28 mouse cellular contexts compared by ENCODE assay signal in genomic region chr2:169870503-169870902, GRCm38 (mm10).
DNase-seq lines count a peak whose midpoint lies in the region; ATAC-seq lines count a peak whose summit lies in the region.
"Had no signal": no experiment of that assay in that cellular context is flagged by ENCODE, and none has a peak within 500 bp of the region (broad histone marks: within the 10 kb centered on the region; RNA-seq: fewer than 3 reads in every experiment).

No protein-coding gene starts in this region.

- WGBS in hindbrain, embryonic 12.5 days = 24% methylated on average over 5 of the region's 5 CpGs
- 18% methylated on average over 5 of the region's 5 CpGs for WGBS in hindbrain, embryonic 13.5 days
- 37% methylated on average over 5 of the region's 5 CpGs for WGBS in midbrain, embryonic 12.5 days
- WGBS in midbrain, embryonic 14.5 days = 32% methylated on average over 5 of the region's 5 CpGs
- WGBS in neural tube, embryonic 13.5 days = 24% methylated on average over 5 of the region's 5 CpGs

- no peaks in the 10 kb centered on the region for H3K9me3 ChIP-seq in hindbrain, embryonic 12.5 days (replicated peaks)
- no peaks in the 10 kb centered on the region for H3K9me3 ChIP-seq in hindbrain, embryonic 13.5 days
- H3K9me3 ChIP-seq in midbrain, embryonic 12.5 days = no peaks in the 10 kb centered on the region
- H3K9me3 ChIP-seq in midbrain, embryonic 14.5 days (ENCODE audit: control insufficient read depth, low read length) = no peaks in the 10 kb centered on the region
- H3K9me3 ChIP-seq in neural tube, embryonic 13.5 days = no peaks in the 10 kb centered on the region
- H3K9me3 ChIP-seq: embryonic facial prominence, embryonic 13.5 days; forebrain, embryonic 10.5 days; forebrain, embryonic 15.5 days; heart, embryonic 13.5 days; intestine, embryonic 15.5 days; liver, embryonic 15.5 days; lung, embryonic 15.5 days had no signal

- H3K9ac ChIP-seq in hindbrain, embryonic 12.5 days = no peak overlapping the region
- H3K9ac ChIP-seq in hindbrain, embryonic 13.5 days = no peak overlapping the region
- H3K9ac ChIP-seq in midbrain, embryonic 12.5 days (replicated peaks) = no peak overlapping the region
- no peak overlapping the region for H3K9ac ChIP-seq in midbrain, embryonic 14.5 days (replicated peaks; ENCODE audit: low read length)
- H3K9ac ChIP-seq in neural tube, embryonic 13.5 days = 0 out of 2 replicates have a peak overlapping the region, but pooled peaks have one; percentile 2
- H3K9ac ChIP-seq: embryonic facial prominence, embryonic 13.5 days; forebrain, embryonic 15.5 days; heart, embryonic 13.5 days; intestine, embryonic 15.5 days; liver, embryonic 15.5 days; lung, embryonic 15.5 days had no signal

- peaks cover 7% of the 10 kb centered on the region for H3K4me1 ChIP-seq in hindbrain, embryonic 12.5 days
- H3K4me1 ChIP-seq in hindbrain, embryonic 13.5 days (replicated peaks) = peaks cover 30% of the 10 kb centered on the region
- no peaks in the 10 kb centered on the region for H3K4me1 ChIP-seq in midbrain, embryonic 12.5 days
- no peaks in the 10 kb centered on the region for H3K4me1 ChIP-seq in midbrain, embryonic 14.5 days (ENCODE audit: control insufficient read depth, insufficient read depth, low read length)
- H3K4me1 ChIP-seq in neural tube, embryonic 13.5 days (replicated peaks) = peaks cover 48% of the 10 kb centered on the region
- H3K4me1 ChIP-seq: forebrain, embryonic 15.5 days; intestine, embryonic 15.5 days; liver, embryonic 15.5 days; megakaryocyte, embryonic 14.5 days had no signal

- H3K36me3 ChIP-seq in hindbrain, embryonic 12.5 days = no peaks in the 10 kb centered on the region
- H3K36me3 ChIP-seq in hindbrain, embryonic 13.5 days = no peaks in the 10 kb centered on the region
- no peaks in the 10 kb centered on the region for H3K36me3 ChIP-seq in midbrain, embryonic 12.5 days
- no peaks in the 10 kb centered on the region for H3K36me3 ChIP-seq in midbrain, embryonic 14.5 days (ENCODE audit: control insufficient read depth, insufficient read depth, low read length)
- H3K36me3 ChIP-seq in neural tube, embryonic 13.5 days = no peaks in the 10 kb centered on the region
- H3K36me3 ChIP-seq: embryonic facial prominence, embryonic 13.5 days; forebrain, embryonic 10.5 days; forebrain, embryonic 15.5 days; heart, embryonic 13.5 days; intestine, embryonic 15.5 days; liver, embryonic 15.5 days; lung, embryonic 15.5 days had no signal

- peak; percentile 43; the same call in 1 of the 2 replicates for ATAC-seq in hindbrain, embryonic 12.5 days (ENCODE audit: low FRiP score)
- no peak for ATAC-seq in hindbrain, embryonic 13.5 days (ENCODE audit: low FRiP score)
- 0 out of 2 replicates have a peak, but pooled peaks have one; percentile 4 for ATAC-seq in midbrain, embryonic 12.5 days (ENCODE audit: low FRiP score, low read depth)
- no peak for ATAC-seq in midbrain, embryonic 14.5 days (ENCODE audit: low FRiP score, low TSS enrichment)
- no peak for ATAC-seq in neural tube, embryonic 13.5 days (ENCODE audit: low read depth)
- ATAC-seq: activated CD4-positive, CD25-positive, alpha-beta regulatory T cell, adult 4 months; forebrain, embryonic 15.5 days; hindbrain, embryonic 16.5 days; intestine, embryonic 15.5 days; midbrain, embryonic 16.5 days had no signal

- no peak overlapping the region for H3K27ac ChIP-seq in hindbrain, embryonic 12.5 days
- H3K27ac ChIP-seq in hindbrain, embryonic 13.5 days = no peak overlapping the region
- H3K27ac ChIP-seq in midbrain, embryonic 12.5 days (replicated peaks) = no peak overlapping the region
- no peak overlapping the region for H3K27ac ChIP-seq in midbrain, embryonic 14.5 days (replicated peaks; ENCODE audit: low read depth, low read length)
- peak overlapping the region; percentile 40; the same call in 1 of the 2 replicates for H3K27ac ChIP-seq in neural tube, embryonic 13.5 days (replicated peaks)
- H3K27ac ChIP-seq: embryonic facial prominence, embryonic 13.5 days; forebrain, embryonic 10.5 days; forebrain, embryonic 15.5 days; heart, embryonic 13.5 days; intestine, embryonic 15.5 days; liver, embryonic 15.5 days; lung, embryonic 15.5 days had no signal

- H3K4me3 ChIP-seq in hindbrain, embryonic 12.5 days = no peak overlapping the region
- H3K4me3 ChIP-seq in hindbrain, embryonic 13.5 days = no peak overlapping the region
- no peak overlapping the region for H3K4me3 ChIP-seq in midbrain, embryonic 12.5 days
- no peak overlapping the region for H3K4me3 ChIP-seq in midbrain, embryonic 14.5 days (replicated peaks; ENCODE audit: low read depth, low read length)
- H3K4me3 ChIP-seq in neural tube, embryonic 13.5 days = no peak overlapping the region
- H3K4me3 ChIP-seq: embryonic facial prominence, embryonic 13.5 days; forebrain, embryonic 10.5 days; forebrain, embryonic 15.5 days; heart, embryonic 13.5 days; intestine, embryonic 15.5 days; liver, embryonic 15.5 days; lung, embryonic 15.5 days; megakaryocyte, embryonic 14.5 days had no signal

- peak; percentile 19 for DNase-seq in embryo, embryonic 10 days (ENCODE audit: low spot score)
- no peak for DNase-seq in embryo, embryonic 10.5 days (ENCODE audit: low spot score)
- no peak for DNase-seq in midbrain, embryonic 14.5 days
- DNase-seq: adrenal gland, adult 2 months; adrenal gland, postnatal 36 days; cerebellum, adult 2 months; cerebellum, postnatal 14 days; kidney, adult 9 months; kidney, postnatal 25 days; lung, postnatal 4 days; spleen, adult 18-20 months; thymus, postnatal 14 days had no signal

- H3K4me2 ChIP-seq in hindbrain, embryonic 12.5 days (replicated peaks) = no peak overlapping the region
- H3K4me2 ChIP-seq in hindbrain, embryonic 13.5 days = no peak overlapping the region
- H3K4me2 ChIP-seq in midbrain, embryonic 12.5 days (replicated peaks) = no peak overlapping the region
- H3K4me2 ChIP-seq in midbrain, embryonic 14.5 days (ENCODE audit: low read length) = no peak overlapping the region
- H3K4me2 ChIP-seq in neural tube, embryonic 13.5 days = no peak overlapping the region
- H3K4me2 ChIP-seq: embryonic facial prominence, embryonic 13.5 days; forebrain, embryonic 15.5 days; heart, embryonic 13.5 days; intestine, embryonic 15.5 days; liver, embryonic 15.5 days; lung, embryonic 15.5 days had no signal

- 0 out of 2 replicates have a peak, but pooled peaks cover 2% of the 10 kb centered on the region for H3K27me3 ChIP-seq in hindbrain, embryonic 12.5 days
- no peaks in the 10 kb centered on the region for H3K27me3 ChIP-seq in hindbrain, embryonic 13.5 days
- H3K27me3 ChIP-seq in midbrain, embryonic 12.5 days = no peaks in the 10 kb centered on the region; the same call in 1 of the 2 replicates
- H3K27me3 ChIP-seq in midbrain, embryonic 14.5 days (ENCODE audit: control insufficient read depth, insufficient read depth, low read length) = no peaks in the 10 kb centered on the region
- H3K27me3 ChIP-seq in neural tube, embryonic 13.5 days = no peaks in the 10 kb centered on the region
- H3K27me3 ChIP-seq: CH12.LX; embryonic facial prominence, embryonic 13.5 days; forebrain, embryonic 15.5 days; intestine, embryonic 15.5 days; liver, embryonic 15.5 days; lung, embryonic 15.5 days; megakaryocyte, embryonic 14.5 days had no signal

Comparison
In these comparisons a context has a peak if more than half of its experiments do, and no peak if none do; other contexts are left out.
1. ATAC-seq: peak in hindbrain, embryonic 12.5 days (single experiment) and midbrain, embryonic 12.5 days (single experiment); none in hindbrain, embryonic 13.5 days (single experiment), midbrain, embryonic 14.5 days (single experiment) and neural tube, embryonic 13.5 days (single experiment).